Mouse (Mus musculus) embryonic stem cell, embryonic (primary cell): ENCODE measurements at regions not wholly inside any gene's neighbourhood (a gene's known extent, or its start where the extent isn't known, plus 50 kb on each side); places are given as distances from the start of the nearest gene placed in this dataset.

Source experiments
- CTCF ChIA-PET, 4 experiments: fragments of 300-600 bp in 2 of 4; fragments of 350-600 bp in 2 of 4; sonication (Branson Sonifier 250); formaldehyde crosslinking; loops; one replicate each; lab custom pipeline; 2022; ENCODE audit warnings: inconsistent platforms in 2 of 4; lab: Charles Lee
- POLR2A ChIA-PET, 4 experiments: fragments of 300-600 bp in 2 of 4; fragments of 350-600 bp in 2 of 4; sonication (Branson Sonifier 250); formaldehyde crosslinking; loops; one replicate each; lab custom pipeline; 2022; ENCODE audit warnings: antibody characterized with exemption in 4 of 4, inconsistent platforms in 1 of 4; lab: Charles Lee

- ChIA-PET POLR2A (interaction anchor here in 1 of 4 experiments (0.7 to 1.3 kb wide), 3 partner anchors 10 to 113 kb away, joined by 3 read pairs; no protein-coding TSS in a partner anchor), CTCF (interaction anchor here in 1 of 4 experiments (1.1 kb wide), 1 partner anchor 8 kb away, joined by 3 read pairs; no protein-coding TSS in a partner anchor)
Observed at GRCm38 (mm10) chr19:44676555-44677120, 79.2 kb upstream of the Pax2 start.

DNA sequence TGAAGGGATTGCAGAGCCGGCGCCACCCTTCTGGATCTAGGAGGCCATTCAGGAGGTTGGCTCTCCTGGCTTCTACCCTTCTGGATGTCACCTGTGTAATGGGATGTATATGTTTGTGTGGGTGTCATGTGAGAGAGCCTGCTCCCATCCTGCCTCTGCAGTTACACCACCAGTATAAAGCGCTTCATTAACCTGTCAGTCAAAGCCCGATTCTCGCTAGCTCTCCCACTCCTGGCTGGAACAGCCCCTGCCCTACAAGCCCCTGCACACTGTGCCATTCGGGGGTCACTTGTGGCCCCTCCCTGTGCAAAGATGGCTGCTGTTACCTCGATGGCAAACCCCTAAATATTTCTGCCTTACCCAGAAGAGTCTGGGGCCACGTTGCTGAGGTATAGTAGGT lies 78.5 kb upstream of the Pax2 start:
- ChIA-PET CTCF (interaction anchor here in 2 of 4 experiments (0.6 kb wide), 2 partner anchors 167 to 1111 kb away, joined by 3 to 6 read pairs; no protein-coding TSS in a partner anchor), POLR2A (interaction anchor here in 1 of 4 experiments (1.1 kb wide), 2 partner anchors 15 to 42 kb away, joined by 3 to 4 read pairs; no protein-coding TSS in a partner anchor)

DNA sequence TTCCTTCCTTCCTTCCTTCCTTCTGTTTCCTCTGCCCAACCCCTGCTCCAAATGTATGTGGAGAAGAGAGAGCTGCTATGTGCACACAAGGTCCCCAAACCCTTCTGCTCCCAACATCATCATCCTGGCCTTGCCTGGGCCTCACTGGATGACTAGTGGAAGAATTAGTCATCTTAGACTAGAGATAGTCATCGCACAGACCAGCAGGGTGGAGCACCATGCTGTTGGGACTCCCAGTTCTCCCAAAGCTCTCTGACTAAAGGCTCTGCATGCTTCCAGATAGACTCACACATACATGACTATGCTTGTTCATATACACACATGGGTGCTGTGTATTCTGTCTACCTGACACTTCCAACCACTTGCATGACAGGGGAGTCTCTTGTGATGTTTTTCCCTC lies 77.2 kb upstream of the Pax2 start:
- CTCF ChIA-PET = interaction anchor here in 1 of 4 experiments (0.6 kb wide), 1 partner anchor 50 kb away, joined by 3 read pairs; no protein-coding TSS in a partner anchor
- POLR2A ChIA-PET = interaction anchor here in 1 of 4 experiments (1.4 kb wide), 1 partner anchor 10 kb away, joined by 3 read pairs; no protein-coding TSS in a partner anchor

GRCm38 (mm10) chr19:44681675-44682074 lies 74.2 kb upstream of the Pax2 start:
- CTCF ChIA-PET = interaction anchor here in 2 of 4 experiments (0.8 to 1.4 kb wide), 2 partner anchors 9 to 26 kb away, joined by 3 to 5 read pairs; no protein-coding TSS in a partner anchor

DNA sequence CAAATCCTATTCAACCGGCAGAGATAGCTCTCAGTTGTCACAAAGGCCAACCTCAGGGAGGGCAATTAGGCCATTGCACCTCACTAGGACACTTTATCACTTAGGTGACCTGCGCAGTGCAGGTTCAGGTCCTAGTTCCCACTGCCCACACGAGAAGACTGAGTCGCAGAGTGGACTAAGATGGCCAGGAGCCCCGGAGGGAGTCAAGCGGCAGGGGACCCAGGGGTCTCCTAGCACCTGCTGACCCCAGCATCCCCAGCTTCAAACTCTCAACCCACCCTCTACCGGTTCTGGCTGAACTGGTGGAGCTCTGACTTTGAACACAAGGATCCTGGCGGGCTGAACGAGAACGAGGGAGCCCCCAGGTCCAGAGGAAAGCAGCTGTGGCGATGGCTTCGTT lies 72.7 kb upstream of the Pax2 start:
- POLR2A ChIA-PET = interaction anchor here in 3 of 4 experiments (0.5 to 1.9 kb wide), 22 partner anchors 9 to 450 kb away, joined by 3 to 8 read pairs (median 4); partner anchors contain the start of gene Sec31b (in 1 of the 3)
- CTCF ChIA-PET = interaction anchor here (0.5 to 2.3 kb wide), 28 partner anchors 9 to 348 kb away, joined by 3 to 12 read pairs (median 3); partner anchors contain the start of gene Pax2 (in 1 of the 4)

More at GRCm38 (mm10) chr19:44681675-44682074, 74.2 kb upstream of the Pax2 start:
- POLR2A ChIA-PET = interaction anchor here in 2 of 4 experiments (0.5 to 1.7 kb wide), 4 partner anchors 12 to 119 kb away, joined by 3 to 5 read pairs (median 3); partner anchors contain the start of gene Hif1an (in 1 of the 2)

DNA sequence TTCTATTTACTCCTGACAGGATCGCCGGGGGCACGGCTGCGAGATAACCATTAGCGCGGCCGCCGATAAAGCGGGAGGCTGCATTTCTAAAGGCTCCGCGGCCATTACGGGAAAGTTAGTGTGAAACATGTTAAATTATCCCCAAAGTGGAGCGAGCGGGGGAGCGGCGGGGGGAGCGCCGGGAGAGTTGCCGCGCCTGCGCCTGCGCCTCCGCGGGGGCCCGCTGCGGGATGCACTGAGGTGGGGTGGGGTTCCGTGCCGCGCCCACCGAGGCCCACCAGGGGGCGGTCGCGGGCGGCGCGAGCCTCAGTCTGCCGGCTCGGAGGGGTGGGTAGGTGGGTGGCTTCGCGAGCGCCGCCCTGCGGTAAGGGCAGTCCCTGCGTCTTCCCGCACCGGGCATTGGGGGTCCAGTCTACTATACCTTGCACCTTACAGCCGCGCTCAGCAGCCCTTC lies 71.8 kb upstream of the Pax2 start:
- POLR2A ChIA-PET = interaction anchor here in 3 of 4 experiments (0.9 to 1.9 kb wide), 7 partner anchors 8 to 48 kb away, joined by 3 to 7 read pairs (median 4); no protein-coding TSS in a partner anchor

DNA sequence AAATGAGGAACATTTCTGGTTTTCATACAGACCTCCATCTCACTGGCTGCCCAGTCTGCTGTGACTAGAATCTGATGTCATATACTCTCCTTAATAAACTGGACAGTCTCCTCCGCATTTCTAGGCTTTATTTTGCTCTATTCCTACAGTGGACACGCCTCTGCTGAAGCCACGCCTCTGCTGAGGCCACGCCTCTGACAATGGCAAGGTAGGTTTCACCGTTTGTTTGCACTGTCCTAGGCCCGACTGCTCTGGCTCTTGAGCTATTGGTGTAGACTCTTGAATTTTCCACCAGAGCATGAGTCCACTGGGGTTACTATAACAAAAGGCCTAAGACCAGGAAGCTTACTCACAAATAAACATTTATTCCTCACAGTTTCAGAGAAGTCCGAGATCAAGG lies 69.8 kb upstream of the Pax2 start:
- CTCF ChIA-PET = interaction anchor here in 1 of 4 experiments (0.6 to 1.2 kb wide), 3 partner anchors 54 to 933 kb away, joined by 3 to 4 read pairs (median 3); partner anchors contain the start of genes Cox15 and Cutc
- POLR2A ChIA-PET = interaction anchor here in 3 of 4 experiments (0.6 to 2.6 kb wide), 9 partner anchors 10 to 123 kb away, joined by 3 to 12 read pairs (median 3); no protein-coding TSS in a partner anchor

More for the DNA sequence above, 71.8 kb upstream of the Pax2 start:
- CTCF ChIA-PET = interaction anchor here (0.5 to 2.3 kb wide), 27 partner anchors 8 to 347 kb away, joined by 3 to 12 read pairs (median 3); partner anchors contain the start of gene Pax2 (in 1 of the 4)

GRCm38 (mm10) chr19:44692396-44692795 lies 63.4 kb upstream of the Pax2 start:
- CTCF ChIA-PET = interaction anchor here (0.8 to 2.0 kb wide), 13 partner anchors 8 to 339 kb away, joined by 3 to 12 read pairs (median 4); partner anchors contain the start of gene Hif1an (in 1 of the 4)
- POLR2A ChIA-PET = interaction anchor here (0.5 to 1.5 kb wide), 21 partner anchors 9 to 1664 kb away, joined by 3 to 7 read pairs (median 3); no protein-coding TSS in a partner anchor

GRCm38 (mm10) chr19:44692816-44693215 lies 63.0 kb upstream of the Pax2 start:
- ChIA-PET CTCF (interaction anchor here (0.5 to 2.0 kb wide), 14 partner anchors 8 to 338 kb away, joined by 3 to 12 read pairs (median 4); partner anchors contain the start of gene Hif1an (in 1 of the 4)), POLR2A (interaction anchor here (0.5 to 1.5 kb wide), 23 partner anchors 10 to 1664 kb away, joined by 3 to 7 read pairs (median 3); no protein-coding TSS in a partner anchor)

GRCm38 (mm10) chr19:44695331-44695730 lies 60.5 kb upstream of the Pax2 start:
- POLR2A ChIA-PET = interaction anchor here in 3 of 4 experiments (0.7 to 2.1 kb wide), 16 partner anchors 8 to 1931 kb away, joined by 3 to 12 read pairs (median 4); no protein-coding TSS in a partner anchor
- CTCF ChIA-PET = interaction anchor here in 3 of 4 experiments (0.6 to 1.2 kb wide), 3 partner anchors 12 to 80 kb away, joined by 3 to 5 read pairs (median 3); no protein-coding TSS in a partner anchor

DNA sequence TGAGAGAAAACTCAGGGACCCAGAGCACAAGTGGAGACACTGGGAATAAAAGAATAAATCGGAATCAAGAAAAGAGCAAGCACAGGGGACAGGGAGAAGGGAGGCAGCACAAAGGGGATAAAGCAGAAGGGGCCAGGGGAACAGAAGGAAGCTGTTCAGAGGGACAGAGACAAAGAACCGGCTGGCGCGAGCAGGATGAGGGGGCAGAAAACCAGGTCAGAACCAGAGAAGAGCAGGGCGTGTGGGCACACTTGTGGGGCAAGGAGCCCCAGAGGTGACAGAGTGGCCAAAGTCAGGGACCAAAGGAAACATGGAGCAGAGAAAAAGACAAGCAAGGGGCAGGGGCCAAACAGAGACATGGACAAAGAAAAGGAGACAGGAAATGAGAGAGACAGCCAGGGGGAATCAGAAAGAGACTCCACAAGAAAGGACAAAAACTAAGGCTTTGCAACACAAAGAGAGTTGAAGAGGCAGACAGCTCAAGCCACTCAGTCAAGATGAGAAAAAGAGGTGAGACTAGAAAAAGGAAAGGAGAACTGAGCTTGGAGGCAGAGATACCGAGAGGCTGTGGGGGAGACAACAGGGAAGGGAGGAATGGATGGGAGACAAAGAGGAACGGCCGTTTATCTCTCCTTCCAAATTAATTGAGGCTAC lies 59.7 kb upstream of the Pax2 start:
- POLR2A ChIA-PET = interaction anchor here in 3 of 4 experiments (0.6 to 2.1 kb wide), 22 partner anchors 9 to 1931 kb away, joined by 3 to 17 read pairs (median 4); no protein-coding TSS in a partner anchor

GRCm38 (mm10) chr19:44696773-44697172 lies 59.1 kb upstream of the Pax2 start:
- POLR2A ChIA-PET = interaction anchor here in 2 of 4 experiments (0.5 to 1.6 kb wide), 11 partner anchors 10 to 146 kb away, joined by 3 to 17 read pairs (median 4); no protein-coding TSS in a partner anchor
- CTCF ChIA-PET = no interaction called here

More for the DNA sequence above, 59.7 kb upstream of the Pax2 start:
- CTCF ChIA-PET = interaction anchor here in 2 of 4 experiments (0.6 to 0.7 kb wide), 2 partner anchors 11 to 41 kb away, joined by 3 read pairs; no protein-coding TSS in a partner anchor

DNA sequence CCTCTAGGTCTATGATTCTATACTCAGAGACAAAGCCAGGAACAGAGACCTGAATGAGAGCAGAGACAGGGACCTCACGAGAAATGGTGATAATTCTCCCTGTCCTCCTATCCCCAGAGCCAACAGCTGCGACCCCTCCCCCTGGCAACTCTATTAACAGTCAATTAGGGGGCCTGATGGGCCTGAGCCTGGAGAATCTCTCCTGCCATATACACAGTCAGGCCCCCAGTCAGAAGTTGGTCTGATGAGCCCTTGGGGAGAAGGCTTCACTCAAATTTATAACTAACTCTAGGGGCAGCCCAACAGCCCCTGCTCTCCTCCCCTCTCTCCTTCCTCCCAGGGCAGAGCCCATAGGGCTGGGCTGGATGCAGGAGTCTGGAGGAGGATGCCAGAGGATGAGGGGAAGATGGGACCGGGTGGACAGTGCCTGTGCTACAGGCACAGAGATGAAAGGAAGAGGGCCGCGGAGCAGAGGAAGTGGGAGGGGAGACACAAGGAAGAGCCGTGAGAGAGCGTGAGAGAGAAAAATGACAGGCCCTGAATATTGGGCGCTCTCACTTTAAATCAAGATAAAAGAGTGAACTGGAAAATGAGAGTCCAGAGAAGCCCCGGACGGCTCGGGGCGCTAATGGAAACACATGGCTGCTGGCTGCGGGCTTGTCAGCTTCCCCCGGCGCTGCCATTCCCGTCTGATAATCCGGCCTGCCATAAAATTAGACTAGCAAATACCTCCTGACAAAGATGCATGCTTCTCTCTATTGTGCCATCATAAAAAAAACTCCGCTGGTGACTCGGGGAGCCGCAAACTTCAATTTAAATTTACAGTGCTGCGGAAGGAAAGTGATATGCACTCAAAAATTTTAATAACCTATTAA lies 57.2 kb upstream of the Pax2 start:
- POLR2A ChIA-PET = interaction anchor here in 1 of 4 experiments (1.0 to 1.3 kb wide), 2 partner anchors 10 to 21 kb away, joined by 3 to 4 read pairs; no protein-coding TSS in a partner anchor
- CTCF ChIA-PET = no interaction called here
